Mouse (Mus musculus): Measurements from ENCODE around the gene Sult1d1. TPM values are rescaled to one million over a fixed set of nuclear protein-coding genes. Genes with fewer than 3 reads are reported as not detected.

Sult1d1 gene
- polyA plus RNA-seq, 1 experiment = 3.1 TPM

DNA sequence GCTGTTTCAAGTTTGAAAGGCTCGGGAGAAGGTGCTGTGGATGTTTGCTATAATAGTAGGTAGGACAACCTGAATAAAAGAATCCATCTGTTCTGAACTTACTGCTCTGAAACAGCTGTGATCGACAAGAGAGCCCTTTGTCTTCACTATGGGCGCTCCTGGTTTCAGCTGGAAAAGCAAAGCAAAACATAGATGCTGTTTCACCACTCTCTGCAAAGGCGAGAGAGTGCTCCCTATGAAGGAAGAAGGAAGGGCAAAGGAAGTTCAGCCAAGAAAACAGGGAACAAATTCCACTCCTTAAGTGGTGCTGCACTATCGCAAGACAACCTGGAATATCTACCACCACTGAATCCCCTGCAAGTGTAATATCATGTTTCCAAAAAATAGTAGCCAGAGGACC is 4.7 kb upstream of the Sult1d1 start:
- WGBS = 70% methylated on average over 5 of the region's 5 CpGs
- Histone ChIP-seq H3K27ac (ENCODE audit: control insufficient read depth, insufficient read depth, low read depth, low read length, poor library complexity) (no peak overlapping the region), H3K4me1 (ENCODE audit: control insufficient read depth, insufficient read depth, low read length) (no peaks in the 10 kb centered on the region), H3K4me3 (replicated peaks; ENCODE audit: control insufficient read depth, low read depth, low read length) (no peak overlapping the region)
- TF ChIP-seq CTCF (IDR thresholded peaks at IDR 0.05; ENCODE audit: control insufficient read depth, insufficient read depth, low read length) (no peak), POLR2A (IDR thresholded peaks at IDR 0.05; ENCODE audit: borderline replicate concordance, control insufficient read depth, low read depth, low read length) (no peak)

DNA sequence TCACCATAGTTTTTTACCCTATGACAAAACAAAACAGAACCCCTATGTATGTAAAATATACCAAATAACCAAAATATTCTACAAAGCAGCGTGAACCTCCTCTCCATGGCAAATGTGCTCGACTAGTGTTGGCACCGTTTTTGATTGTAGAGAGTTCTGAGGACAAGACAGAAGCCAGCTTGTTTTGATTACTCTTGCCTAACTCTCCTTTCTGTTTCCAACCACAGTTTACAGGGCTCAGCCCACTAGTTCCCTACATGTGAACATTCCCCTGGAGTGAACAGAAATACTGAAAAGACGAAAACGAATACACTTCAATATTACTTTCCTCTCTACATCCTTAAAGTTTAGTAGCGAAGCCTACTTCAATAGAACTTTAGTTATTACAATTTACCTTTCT is 4.0 kb upstream of the Sult1d1 start:
- no peak overlapping the region for H3K4me3 ChIP-seq (replicated peaks; ENCODE audit: control insufficient read depth, low read depth, low read length)
- 80% methylated on average over 6 of the region's 6 CpGs for WGBS
- no peak overlapping the region for H3K27ac ChIP-seq (ENCODE audit: control insufficient read depth, insufficient read depth, low read depth, low read length, poor library complexity)
- no peaks in the 10 kb centered on the region for H3K4me1 ChIP-seq (ENCODE audit: control insufficient read depth, insufficient read depth, low read length)
- TF ChIP-seq POLR2A (IDR thresholded peaks at IDR 0.05; ENCODE audit: borderline replicate concordance, control insufficient read depth, low read depth, low read length) = no peak
- no peak for TF ChIP-seq CTCF (IDR thresholded peaks at IDR 0.05; ENCODE audit: control insufficient read depth, insufficient read depth, low read length)

DNA sequence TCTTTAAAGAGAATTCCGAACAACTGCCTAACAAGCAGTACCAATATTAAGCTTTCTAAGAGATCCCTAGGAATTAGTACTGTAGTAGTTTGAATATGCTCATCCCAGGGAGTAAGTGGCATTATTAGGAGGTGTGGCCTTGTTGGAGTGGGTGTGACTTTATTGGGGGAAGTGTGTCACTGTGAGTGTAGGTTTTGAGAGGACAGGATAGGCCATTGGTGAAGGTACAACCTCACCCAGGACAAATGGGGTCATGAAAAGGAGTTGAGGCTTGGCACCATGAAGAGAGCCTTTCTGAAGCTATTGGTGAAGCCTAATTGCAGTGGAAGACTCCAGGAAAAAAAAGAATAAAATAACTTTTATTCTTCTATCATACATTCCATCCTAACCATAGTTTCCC is 1.5 kb downstream of the Sult1d1 start:
- no peak overlapping the region for H3K4me3 ChIP-seq (replicated peaks; ENCODE audit: control insufficient read depth, low read depth, low read length)
- H3K27ac ChIP-seq (ENCODE audit: control insufficient read depth, insufficient read depth, low read depth, low read length, poor library complexity) = no peak overlapping the region
- H3K4me1 ChIP-seq (ENCODE audit: control insufficient read depth, insufficient read depth, low read length) = no peaks in the 10 kb centered on the region
- 70% methylated on average over 1 of the region's 1 CpGs for WGBS
- TF ChIP-seq POLR2A (IDR thresholded peaks at IDR 0.05; ENCODE audit: borderline replicate concordance, control insufficient read depth, low read depth, low read length) (no peak), CTCF (IDR thresholded peaks at IDR 0.05; ENCODE audit: control insufficient read depth, insufficient read depth, low read length) (no peak)

DNA sequence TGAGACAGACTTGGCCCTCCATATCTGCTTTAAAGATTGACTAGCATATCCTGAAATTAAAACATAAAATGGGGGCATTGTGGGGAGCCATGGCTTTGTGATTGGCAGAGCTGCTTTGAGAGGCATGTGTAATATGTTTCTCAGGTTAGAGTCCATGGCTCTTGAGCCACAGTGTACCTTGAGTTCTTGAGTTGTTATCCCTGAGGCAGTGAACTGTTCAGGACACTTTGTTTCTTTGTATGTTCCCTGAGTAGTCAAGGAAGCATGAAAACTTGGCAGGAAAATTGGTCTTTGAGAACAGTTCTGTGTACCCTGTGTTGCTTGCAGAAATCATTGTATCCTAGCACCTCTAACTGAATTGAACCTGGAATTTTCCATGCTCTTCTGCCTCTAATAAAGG is 5.9 kb downstream of the Sult1d1 start:
- H3K4me3 ChIP-seq (replicated peaks; ENCODE audit: control insufficient read depth, low read depth, low read length) = no peak overlapping the region
- H3K27ac ChIP-seq (ENCODE audit: control insufficient read depth, insufficient read depth, low read depth, low read length, poor library complexity) = no peak overlapping the region
- H3K4me1 ChIP-seq (ENCODE audit: control insufficient read depth, insufficient read depth, low read length) = no peaks in the 10 kb centered on the region; the same call in 1 of the 2 replicates
- no peak for TF ChIP-seq POLR2A (IDR thresholded peaks at IDR 0.05; ENCODE audit: borderline replicate concordance, control insufficient read depth, low read depth, low read length)
- TF ChIP-seq CTCF (IDR thresholded peaks at IDR 0.05; ENCODE audit: control insufficient read depth, insufficient read depth, low read length) = no peak

DNA sequence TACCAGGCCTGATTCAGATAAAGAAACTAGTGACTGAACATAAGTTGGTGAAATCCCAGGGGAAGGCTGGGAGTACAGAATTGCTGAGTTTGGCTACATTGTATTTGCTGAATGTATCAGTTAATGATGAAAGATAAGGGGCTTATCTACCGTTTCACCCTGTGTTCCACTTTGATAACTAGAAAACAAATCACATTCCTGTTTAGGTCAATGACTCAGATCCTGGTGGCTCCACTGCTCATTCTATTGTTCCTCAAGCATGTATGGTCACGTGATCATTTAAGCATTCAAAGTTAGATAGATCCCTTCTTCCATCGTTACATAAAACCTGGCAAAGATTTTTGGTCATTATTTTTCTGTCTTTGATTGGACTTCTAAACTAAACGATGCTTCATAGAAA is 6.3 kb downstream of the Sult1d1 start:
- no peak for TF ChIP-seq POLR2A (IDR thresholded peaks at IDR 0.05; ENCODE audit: borderline replicate concordance, control insufficient read depth, low read depth, low read length)
- H3K4me3 ChIP-seq (replicated peaks; ENCODE audit: control insufficient read depth, low read depth, low read length) = no peak overlapping the region
- H3K27ac ChIP-seq (ENCODE audit: control insufficient read depth, insufficient read depth, low read depth, low read length, poor library complexity) = no peak overlapping the region
- WGBS = 67% methylated on average over 4 of the region's 4 CpGs
- no peaks in the 10 kb centered on the region; the same call in 1 of the 2 replicates for H3K4me1 ChIP-seq (ENCODE audit: control insufficient read depth, insufficient read depth, low read length)

DNA sequence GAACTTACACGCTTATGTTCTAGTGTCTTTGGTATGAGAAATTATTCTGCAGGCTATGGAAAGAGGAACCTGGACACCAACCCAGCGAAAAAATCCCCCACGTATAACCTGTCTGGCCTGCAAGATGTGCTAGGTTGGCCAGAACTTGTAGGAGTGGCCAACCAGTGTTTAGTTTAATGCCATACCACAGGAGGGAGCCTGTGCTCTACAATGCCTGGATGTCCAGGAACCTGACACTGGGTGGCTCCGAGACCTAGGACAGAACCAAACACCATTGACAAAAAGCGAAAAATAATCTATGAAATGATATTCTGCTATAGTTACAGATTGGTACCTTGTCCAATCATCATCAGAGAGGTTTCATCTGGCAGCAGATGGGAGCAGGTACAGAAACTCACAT is 8.7 kb downstream of the Sult1d1 start:
- Histone ChIP-seq H3K27ac (ENCODE audit: control insufficient read depth, insufficient read depth, low read depth, low read length, poor library complexity) (no peak overlapping the region), H3K4me1 (ENCODE audit: control insufficient read depth, insufficient read depth, low read length) (no peaks in the 10 kb centered on the region; the same call in 1 of the 2 replicates), H3K4me3 (replicated peaks; ENCODE audit: control insufficient read depth, low read depth, low read length) (no peak overlapping the region)
- TF ChIP-seq POLR2A (IDR thresholded peaks at IDR 0.05; ENCODE audit: borderline replicate concordance, control insufficient read depth, low read depth, low read length) (no peak), CTCF (IDR thresholded peaks at IDR 0.05; ENCODE audit: control insufficient read depth, insufficient read depth, low read length) (no peak)
- WGBS = 56% methylated on average over 5 of the region's 5 CpGs

DNA sequence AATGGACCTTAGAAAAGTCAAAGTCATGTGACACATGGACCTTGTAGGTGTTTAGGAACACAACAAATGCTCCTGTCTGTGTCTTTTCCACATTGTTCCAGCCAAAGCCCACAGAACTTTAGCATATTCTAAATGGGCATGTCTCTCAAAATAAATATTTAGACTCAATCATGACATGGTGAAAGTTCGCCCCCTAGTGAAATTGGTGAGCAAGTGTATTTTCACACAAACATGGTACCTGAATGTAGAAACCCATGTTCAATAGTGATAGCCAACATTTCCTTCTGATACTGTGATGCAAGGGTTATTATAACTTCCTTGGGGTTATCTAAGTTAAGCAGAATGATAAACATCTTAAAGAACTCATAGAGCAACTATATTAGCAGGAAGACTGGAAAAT is 17.9 kb downstream of the Sult1d1 start:
- H3K4me3 ChIP-seq (replicated peaks; ENCODE audit: control insufficient read depth, low read depth, low read length) = no peak overlapping the region
- H3K4me1 ChIP-seq (ENCODE audit: control insufficient read depth, insufficient read depth, low read length) = no peaks in the 10 kb centered on the region
- no peak overlapping the region for H3K27ac ChIP-seq (ENCODE audit: control insufficient read depth, insufficient read depth, low read depth, low read length, poor library complexity)
- TF ChIP-seq POLR2A (IDR thresholded peaks at IDR 0.05; ENCODE audit: borderline replicate concordance, control insufficient read depth, low read depth, low read length) (no peak), CTCF (IDR thresholded peaks at IDR 0.05; ENCODE audit: control insufficient read depth, insufficient read depth, low read length) (no peak)
- 43% methylated on average over 1 of the region's 1 CpGs for WGBS

DNA sequence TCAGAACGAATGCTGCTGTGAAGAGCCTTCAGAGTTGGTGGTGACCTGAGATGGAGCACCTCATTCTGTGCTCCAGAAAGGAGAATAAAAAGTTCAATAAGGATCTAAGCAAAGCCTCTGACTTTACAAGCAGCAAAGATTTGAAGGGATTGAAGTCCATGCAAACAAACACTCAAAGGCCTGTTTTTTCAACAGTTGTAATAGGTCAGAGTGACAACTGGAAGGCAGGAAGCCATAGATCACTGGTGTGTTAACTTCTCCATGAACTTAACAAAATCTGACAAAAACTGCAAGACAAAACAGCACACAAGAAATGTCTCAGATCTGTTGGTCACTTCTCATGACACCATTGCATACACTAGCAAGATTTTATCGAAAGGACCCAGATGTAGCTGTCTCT is 30.7 kb downstream of the Sult1d1 start, which contains the start of gene Sult1b1:
Sult1b1 (minus strand) TSS at position 85 of the 400 bp plus-strand sequence.
- 82% methylated on average over 2 of the region's 2 CpGs for WGBS
- TF ChIP-seq POLR2A (IDR thresholded peaks at IDR 0.05; ENCODE audit: borderline replicate concordance, control insufficient read depth, low read depth, low read length) (no peak), CTCF (IDR thresholded peaks at IDR 0.05; ENCODE audit: control insufficient read depth, insufficient read depth, low read length) (no peak)
- Histone ChIP-seq H3K4me1 (ENCODE audit: control insufficient read depth, insufficient read depth, low read length) (no peaks in the 10 kb centered on the region), H3K4me3 (replicated peaks; ENCODE audit: control insufficient read depth, low read depth, low read length) (no peak within 1 kb of the TSS), H3K27ac (ENCODE audit: control insufficient read depth, insufficient read depth, low read depth, low read length, poor library complexity) (no peak within 1 kb of the TSS)

DNA sequence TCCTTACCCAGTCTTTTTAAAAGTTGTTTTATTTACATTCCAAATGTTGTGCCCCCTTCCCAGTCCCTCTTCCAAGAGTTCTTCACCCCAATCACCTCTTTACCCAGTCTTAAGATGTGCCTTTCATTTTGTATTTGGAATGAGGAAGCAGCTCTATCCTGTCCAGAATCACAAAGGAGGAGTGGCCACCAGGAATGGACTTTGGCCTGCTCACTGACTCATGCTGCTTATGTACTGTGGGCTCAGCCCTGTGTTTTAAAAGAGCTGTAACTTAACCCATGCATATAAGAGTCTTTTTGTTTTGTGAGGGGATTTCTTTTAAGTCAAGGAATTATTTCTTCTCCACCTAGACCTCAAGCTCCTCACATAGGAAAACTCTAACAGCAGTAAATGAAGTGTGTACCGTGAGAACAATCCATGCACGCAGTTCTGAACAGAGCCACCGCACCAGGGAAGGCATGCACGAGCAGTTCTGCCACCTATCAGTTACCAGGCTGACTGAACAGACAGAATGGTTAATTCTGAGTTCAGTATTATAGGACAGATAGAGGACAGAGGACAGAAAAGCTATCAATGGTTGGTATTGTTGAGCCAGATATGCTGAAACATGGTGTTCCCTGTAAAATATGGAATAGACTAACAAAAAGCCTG is 32.7 kb downstream of the Sult1d1 start:
- no peak overlapping the region for H3K27ac ChIP-seq (ENCODE audit: control insufficient read depth, insufficient read depth, low read depth, low read length, poor library complexity)
- TF ChIP-seq POLR2A (IDR thresholded peaks at IDR 0.05; ENCODE audit: borderline replicate concordance, control insufficient read depth, low read depth, low read length) (no peak), CTCF (IDR thresholded peaks at IDR 0.05; ENCODE audit: control insufficient read depth, insufficient read depth, low read length) (no peak)
- WGBS = 75% methylated on average over 4 of the region's 4 CpGs

More for the DNA sequence above, 32.7 kb downstream of the Sult1d1 start:
- no peak overlapping the region for H3K4me3 ChIP-seq (replicated peaks; ENCODE audit: control insufficient read depth, low read depth, low read length)
- H3K4me1 ChIP-seq (ENCODE audit: control insufficient read depth, insufficient read depth, low read length) = no peaks in the 10 kb centered on the region

Measured in bone marrow, adult 2 months (tissue).